Mouse (Mus musculus) embryonic facial prominence, embryonic 13.5 days (tissue): Measurements from ENCODE around the gene Gpr146. TPM values are rescaled to one million over a fixed set of nuclear protein-coding genes. Genes with fewer than 3 reads are reported as not detected.
"Not testable (repeated sequence)": the region's sequence is repeated elsewhere in the genome, so short reads cannot be mapped to it uniquely, and the experiment has no call there.

Experiments
- ATAC-seq: fragments of 200-750 bp; cut with Nextera tagmentation; 2 replicates; pipeline ENCODE4 v1.8.0; 2017; ENCODE audit warnings: low read depth; ENCODE audit not compliant: insufficient number of reproducible peaks, insufficient read depth, low FRiP score, low TSS enrichment
- H3K27ac ChIP-seq: fragments of 300-500 bp; sonication (generic); 2 replicates; pipeline ENCODE4 v1.5.1; 2015; ENCODE audit warnings: moderate library complexity, mild to moderate bottlenecking, inconsistent platforms
- H3K27me3 ChIP-seq: fragments of 300-500 bp; sonication (generic); 2 replicates; pipeline ENCODE4 v1.6.1; 2015; ENCODE audit warnings: mild to moderate bottlenecking, inconsistent platforms
- H3K36me3 ChIP-seq: fragments of 300-500 bp; sonication (generic); 2 replicates; pipeline ENCODE4 v1.6.1; 2015; ENCODE audit warnings: mild to moderate bottlenecking, inconsistent platforms
- H3K4me1 ChIP-seq: fragments of 300-500 bp; sonication (generic); 2 replicates; pipeline ENCODE4 v1.6.1; 2015; ENCODE audit warnings: inconsistent platforms
- H3K4me2 ChIP-seq: fragments of 300-500 bp; sonication (generic); 2 replicates; pipeline ENCODE4 v1.6.1; 2015; ENCODE audit warnings: moderate library complexity, mild to moderate bottlenecking, inconsistent platforms
- H3K4me3 ChIP-seq: fragments of 300-500 bp; sonication (generic); 2 replicates; pipeline ENCODE4 v1.5.1; 2015; ENCODE audit warnings: mild to moderate bottlenecking, inconsistent platforms
- H3K9ac ChIP-seq: fragments of 300-500 bp; sonication (generic); 2 replicates; pipeline ENCODE4 v1.6.1; 2015; ENCODE audit warnings: mild to moderate bottlenecking, inconsistent platforms
- H3K9me3 ChIP-seq: fragments of 300-500 bp; sonication (generic); 2 replicates; pipeline ENCODE4 v1.6.1; 2016; ENCODE audit warnings: inconsistent platforms
- WGBS: fragments of 180-500 bp; shearing (Covaris S2); methylation state at CpG from one replicate; pipeline ENCODE4 v1.1.7; 2015; ENCODE audit warnings: mixed read lengths; 5-methylcytosine and 5-hydroxymethylcytosine counted together
- polyA plus RNA-seq: library from polyadenylated mRNA; unstranded; fragments of >200 nt; fragmentation: Nextera tagmentation; extraction: Ambion mirVana; gene quantifications from 2 replicates; pipeline ENCODE4 v1.2.1, GENCODE M21; 2015

Gene Gpr146
- 1.7 and 2.5 TPM in 2 replicates for polyA plus RNA-seq

- Histone ChIP-seq H3K9me3 (no peaks in the 10 kb centered on the region), H3K4me1 (peaks cover 49% of the 10 kb centered on the region), H3K4me3 (no peak within 1 kb of the TSS), H3K27me3 (no peaks in the 10 kb centered on the region), H3K4me2 (no peak within 1 kb of the TSS; the same call in 1 of the 2 replicates), H3K27ac (peak within 1 kb of the TSS; percentile 66), H3K9ac (no peak within 1 kb of the TSS), H3K36me3 (no peaks in the 10 kb centered on the region)
- 48% methylated on average over 18 of the region's 18 CpGs for WGBS
- no peak for ATAC-seq
Measured at GRCm38 (mm10) chr5:139377468-139378270, at the start of gene Gpr146. Gene Gpr146 (plus strand): TSS chr5:139377697.

GRCm38 (mm10) chr5:139330766-139331165, 46.7 kb upstream of the Gpr146 start:
- no peak overlapping the region for H3K27ac ChIP-seq
- peaks cover 16% of the 10 kb centered on the region for H3K27me3 ChIP-seq
- H3K36me3 ChIP-seq: peaks cover 11% of the 10 kb centered on the region
- no peak overlapping the region for H3K4me2 ChIP-seq
- no peak overlapping the region for H3K4me3 ChIP-seq
- WGBS: 58% methylated on average over 7 of the region's 7 CpGs
- no peak overlapping the region for H3K9ac ChIP-seq
- 0 out of 2 replicates have a peak, but pooled peaks cover 6% of the 10 kb centered on the region for H3K4me1 ChIP-seq
- no peak for ATAC-seq
- H3K9me3 ChIP-seq: no peaks in the 10 kb centered on the region

GRCm38 (mm10) chr5:139331742-139332141, 45.8 kb upstream of the Gpr146 start:
- Histone ChIP-seq H3K27me3 (peaks cover 6% of the 10 kb centered on the region), H3K4me1 (0 out of 2 replicates have a peak, but pooled peaks cover 6% of the 10 kb centered on the region), H3K4me3 (no peak overlapping the region), H3K27ac (no peak overlapping the region), H3K4me2 (no peak overlapping the region), H3K9ac (no peak overlapping the region), H3K9me3 (no peaks in the 10 kb centered on the region), H3K36me3 (peaks cover 21% of the 10 kb centered on the region)
- no peak for ATAC-seq
- 19% methylated on average over 8 of the region's 8 CpGs for WGBS

- ATAC-seq: no peak
- no peak overlapping the region for H3K4me2 ChIP-seq
- H3K4me3 ChIP-seq: no peak overlapping the region
- 0 out of 2 replicates have a peak, but pooled peaks cover 6% of the 10 kb centered on the region for H3K4me1 ChIP-seq
- H3K27ac ChIP-seq: 0 out of 2 replicates have a peak overlapping the region, but pooled peaks have one; percentile 1
- peaks cover 31% of the 10 kb centered on the region for H3K36me3 ChIP-seq
- no peak overlapping the region for H3K9ac ChIP-seq
- 82% methylated on average over 8 of the region's 8 CpGs for WGBS
- H3K27me3 ChIP-seq: no peaks in the 10 kb centered on the region
- no peaks in the 10 kb centered on the region for H3K9me3 ChIP-seq
Measured at GRCm38 (mm10) chr5:139332590-139333272, 44.8 kb upstream of the Gpr146 start.

GRCm38 (mm10) chr5:139333301-139334013, 44.0 kb upstream of the Gpr146 start:
- ATAC-seq: no peak
- 70% methylated on average over 16 of the region's 16 CpGs for WGBS

GRCm38 (mm10) chr5:139334394-139334793, 43.1 kb upstream of the Gpr146 start:
- not testable (repeated sequence) for H3K27ac ChIP-seq, H3K9me3 ChIP-seq, H3K4me3 ChIP-seq, H3K4me1 ChIP-seq, H3K9ac ChIP-seq, H3K27me3 ChIP-seq, H3K4me2 ChIP-seq, ATAC-seq
- peaks cover 47% of the 10 kb centered on the region for H3K36me3 ChIP-seq
- WGBS: 85% methylated on average over 10 of the region's 10 CpGs

More at GRCm38 (mm10) chr5:139333301-139334013, 44.0 kb upstream of the Gpr146 start:
- 0 out of 2 replicates have a peak, but pooled peaks cover 6% of the 10 kb centered on the region for H3K4me1 ChIP-seq
- H3K9me3 ChIP-seq: no peaks in the 10 kb centered on the region
- H3K4me3 ChIP-seq: no peak overlapping the region
- peaks cover 38% of the 10 kb centered on the region for H3K36me3 ChIP-seq
- no peaks in the 10 kb centered on the region for H3K27me3 ChIP-seq
- no peak overlapping the region for H3K4me2 ChIP-seq
- H3K27ac ChIP-seq: peak overlapping the region; percentile 1; the same call in 1 of the 2 replicates
- no peak overlapping the region for H3K9ac ChIP-seq

GRCm38 (mm10) chr5:139335634-139336033, 41.9 kb upstream of the Gpr146 start:
- ATAC-seq: 0 out of 2 replicates have a peak, but pooled peaks have one; percentile 26
- Histone ChIP-seq H3K27ac (no peak overlapping the region), H3K36me3 (peaks cover 60% of the 10 kb centered on the region)

GRCm38 (mm10) chr5:139337826-139338370, 39.6 kb upstream of the Gpr146 start:
- Histone ChIP-seq H3K27ac (no peak overlapping the region), H3K9me3 (no peaks in the 10 kb centered on the region), H3K27me3 (no peaks in the 10 kb centered on the region), H3K4me2 (no peak overlapping the region), H3K9ac (no peak overlapping the region), H3K36me3 (peaks cover 80% of the 10 kb centered on the region), H3K4me3 (no peak overlapping the region), H3K4me1 (peaks cover 6% of the 10 kb centered on the region; the same call in 1 of the 2 replicates)
- 75% methylated on average over 13 of the region's 13 CpGs for WGBS
- no peak for ATAC-seq

More at GRCm38 (mm10) chr5:139335634-139336033, 41.9 kb upstream of the Gpr146 start:
- Histone ChIP-seq H3K27me3 (no peaks in the 10 kb centered on the region), H3K4me3 (no peak overlapping the region), H3K4me2 (no peak overlapping the region), H3K4me1 (0 out of 2 replicates have a peak, but pooled peaks cover 6% of the 10 kb centered on the region), H3K9me3 (no peaks in the 10 kb centered on the region), H3K9ac (no peak overlapping the region)
- 89% methylated on average over 4 of the region's 4 CpGs for WGBS

GRCm38 (mm10) chr5:139338403-139338802, 39.1 kb upstream of the Gpr146 start:
- Histone ChIP-seq H3K4me3 (no peak overlapping the region), H3K9ac (no peak overlapping the region), H3K4me1 (peaks cover 8% of the 10 kb centered on the region), H3K9me3 (no peaks in the 10 kb centered on the region), H3K27ac (no peak overlapping the region), H3K27me3 (no peaks in the 10 kb centered on the region), H3K36me3 (peaks cover 80% of the 10 kb centered on the region), H3K4me2 (no peak overlapping the region)
- WGBS: 69% methylated on average over 3 of the region's 3 CpGs
- no peak for ATAC-seq

- WGBS: 83% methylated on average over 11 of the region's 11 CpGs
- 0 out of 2 replicates have a peak overlapping the region, but pooled peaks have one; percentile 27 for H3K9ac ChIP-seq
- no peak overlapping the region for H3K4me2 ChIP-seq
- H3K36me3 ChIP-seq: peaks cover 80% of the 10 kb centered on the region
- H3K4me3 ChIP-seq: no peak overlapping the region
- H3K27ac ChIP-seq: no peak overlapping the region
- no peak for ATAC-seq
- H3K4me1 ChIP-seq: peaks cover 11% of the 10 kb centered on the region
- no peaks in the 10 kb centered on the region for H3K9me3 ChIP-seq
- H3K27me3 ChIP-seq: no peaks in the 10 kb centered on the region
Measured at GRCm38 (mm10) chr5:139338891-139339290, 38.6 kb upstream of the Gpr146 start.
